Mouse (Mus musculus) ES-E14 (cell line): ENCODE results near the gene Ank3.

Experiments used
- CHD2 ChIP-seq: IDR thresholded peaks from 2 replicates; pipeline ENCODE4 v1.6.1; 2014; ENCODE audit warnings: mild to moderate bottlenecking, low read depth, low read length, inconsistent platforms
- HCFC1 ChIP-seq: IDR thresholded peaks from 2 replicates; pipeline ENCODE4 v1.6.1; 2012; ENCODE audit warnings: low read length, inconsistent platforms, borderline replicate concordance; ENCODE audit not compliant: insufficient read depth
- MAFK ChIP-seq: IDR thresholded peaks from 2 replicates; pipeline ENCODE4 v1.6.1; 2014; ENCODE audit warnings: mild to moderate bottlenecking, low read depth, low read length, inconsistent platforms; ENCODE audit not compliant: insufficient read depth
- ZC3H11A ChIP-seq: IDR thresholded peaks from 2 replicates; pipeline ENCODE4 v1.6.1; 2012; ENCODE audit warnings: low read depth, mild to moderate bottlenecking, inconsistent platforms, low read length, borderline replicate concordance
- ZNF384 ChIP-seq: IDR thresholded peaks from 2 replicates; pipeline ENCODE4 v1.6.1; 2012; ENCODE audit warnings: low read depth, low read length, inconsistent platforms

DNA sequence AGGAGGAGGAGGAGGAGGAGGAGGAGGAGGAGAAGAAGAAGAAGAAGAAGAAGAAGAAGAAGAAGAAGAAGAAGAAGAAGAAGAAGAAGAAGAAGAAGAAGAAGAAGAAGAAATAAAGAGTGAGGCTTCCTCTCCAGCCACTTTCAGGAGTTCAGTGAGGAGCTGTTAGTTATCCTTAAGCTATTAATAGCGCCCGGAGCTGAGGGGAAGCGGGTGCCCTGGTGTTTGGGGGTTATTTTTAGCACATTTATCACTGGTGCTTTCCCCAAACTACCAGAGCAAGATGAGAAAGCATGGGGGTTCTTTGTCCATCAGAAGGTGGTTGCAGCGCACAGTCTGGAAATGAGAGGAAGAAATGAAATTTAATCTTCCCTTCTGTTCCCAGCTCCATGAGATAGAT is 166.5 kb downstream of the Ank3 start:
- TF ChIP-seq ZNF384 (no peak), MAFK (no peak), ZC3H11A (no peak), CHD2 (no peak), HCFC1 (no peak)
